Mouse (Mus musculus) limb, embryonic 14.5 days (tissue): ENCODE data around the gene Slc25a26. TPM values are rescaled to one million over a fixed set of nuclear protein-coding genes. Genes with fewer than 3 reads are reported as not detected.

ENCODE experiments used
- ATAC-seq: fragments of 200-750 bp; cut with Nextera tagmentation; 2 replicates; pipeline ENCODE4 v1.8.0; 2017; ENCODE audit warnings: low read depth, moderate number of reproducible peaks, moderate TSS enrichment; ENCODE audit not compliant: low FRiP score
- DNase-seq: peaks from one replicate; pipeline ENCODE4 v3.0.0-alpha.2; 2015; ENCODE audit warnings: low spot score
- H3K27ac ChIP-seq: fragments of 300-500 bp; sonication (generic); replicated peaks from 2 replicates; pipeline ENCODE4 v1.5.1; 2014; ENCODE audit warnings: low read depth, mild to moderate bottlenecking, low read length, moderate library complexity, mixed read lengths
- H3K27me3 ChIP-seq: fragments of 300-500 bp; sonication (generic); 2 replicates; pipeline ENCODE4 v1.6.1; 2014; ENCODE audit warnings: low read length, mixed read lengths; ENCODE audit not compliant: control insufficient read depth, insufficient read depth
- H3K36me3 ChIP-seq: fragments of 300-500 bp; sonication (generic); 2 replicates; pipeline ENCODE4 v1.6.1; 2014; ENCODE audit warnings: mild to moderate bottlenecking, low read length, moderate library complexity, mixed read lengths; ENCODE audit not compliant: control insufficient read depth, insufficient read depth
- H3K4me1 ChIP-seq: fragments of 300-500 bp; sonication (generic); 2 replicates; pipeline ENCODE4 v1.6.1; 2014; ENCODE audit warnings: antibody characterized with exemption, low read length, mixed read lengths; ENCODE audit not compliant: control insufficient read depth, insufficient read depth
- H3K4me2 ChIP-seq: fragments of 300-500 bp; sonication (generic); replicated peaks from 2 replicates; pipeline ENCODE4 v1.6.1; 2014; ENCODE audit warnings: low read depth, mild to moderate bottlenecking, low read length, moderate library complexity; ENCODE audit not compliant: severe bottlenecking
- H3K4me3 ChIP-seq: fragments of 300-500 bp; sonication (generic); replicated peaks from 2 replicates; pipeline ENCODE4 v1.5.1; 2014; ENCODE audit warnings: low read length
- H3K9ac ChIP-seq: fragments of 300-500 bp; sonication (generic); 2 replicates; pipeline ENCODE4 v1.6.1; 2014; ENCODE audit warnings: mild to moderate bottlenecking, low read depth, low read length, moderate library complexity; ENCODE audit not compliant: severe bottlenecking
- H3K9me3 ChIP-seq: fragments of 300-500 bp; sonication (generic); 2 replicates; pipeline ENCODE4 v1.6.1; 2016; ENCODE audit warnings: low read length; ENCODE audit not compliant: control insufficient read depth
- POLR2A ChIP-seq: fragments of 200-500 bp; IDR thresholded peaks from 2 replicates; pipeline ENCODE4 v1.8.0; 2012; ENCODE audit warnings: inconsistent platforms, mild to moderate bottlenecking, moderate library complexity, borderline replicate concordance; ENCODE audit not compliant: insufficient read depth, insufficient read length; ENCODE audit errors: extremely low read depth
- WGBS: fragments of 180-500 bp; shearing (Covaris S2); extraction: QIAGEN DNeasy Blood & Tissue Kit; methylation state at CpG from one replicate; pipeline ENCODE4 v1.1.7; 2014; 5-methylcytosine and 5-hydroxymethylcytosine counted together
- polyA plus RNA-seq, 2 experiments: library from polyadenylated mRNA; depleted of rRNA in 1 of 2; stranded (reverse) in 1 of 2; unstranded in 1 of 2; fragments of >200 nt; fragmentation: Nextera tagmentation in 1 of 2; extraction: Ambion mirVana in 1 of 2; gene quantifications; 2 replicates each; pipeline versions ENCODE4 v1.2.1 to v1.2.3; 2012 to 2014

Gene Slc25a26
- polyA plus RNA-seq, 2 experiments, result 7.1 to 9.3 TPM

DNA sequence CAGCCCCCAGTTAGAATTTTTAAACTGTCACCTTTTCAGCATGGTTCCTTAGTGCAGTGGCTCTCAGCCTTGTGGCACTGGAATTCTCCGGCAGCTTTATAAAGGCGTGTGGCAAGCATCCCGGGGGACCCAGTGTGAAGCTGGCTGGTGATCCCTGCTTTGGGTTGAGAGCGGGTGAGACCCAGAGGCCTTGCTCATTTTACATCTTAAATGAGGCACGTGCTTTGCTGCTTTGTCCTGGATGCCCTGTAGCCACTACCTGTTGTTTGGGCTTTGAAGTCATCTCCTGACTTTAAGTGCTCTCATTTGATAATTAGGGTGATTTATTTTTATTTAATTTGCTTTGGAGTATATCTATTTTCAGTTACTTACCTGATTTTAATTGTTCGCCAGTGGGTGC lies 7.8 kb downstream of the Slc25a26 start:
- TF ChIP-seq POLR2A, result no peak
- ATAC-seq (no peak), DNase-seq (no peak)
- no peak overlapping the region for H3K4me2 ChIP-seq
- WGBS, result 65% methylated on average over 6 of the region's 6 CpGs
- H3K27ac ChIP-seq, result no peak overlapping the region
- no peaks in the 10 kb centered on the region for H3K36me3 ChIP-seq
- H3K27me3 ChIP-seq, result no peaks in the 10 kb centered on the region
- H3K9me3 ChIP-seq, result no peaks in the 10 kb centered on the region
- H3K9ac ChIP-seq, result no peak overlapping the region
- H3K4me3 ChIP-seq, result no peak overlapping the region
- no peaks in the 10 kb centered on the region for H3K4me1 ChIP-seq

- Histone ChIP-seq H3K27ac (no peak overlapping the region), H3K4me1 (no peaks in the 10 kb centered on the region), H3K9ac (no peak overlapping the region), H3K4me2 (no peak overlapping the region), H3K36me3 (no peaks in the 10 kb centered on the region), H3K9me3 (no peaks in the 10 kb centered on the region), H3K4me3 (no peak overlapping the region), H3K27me3 (no peaks in the 10 kb centered on the region)
- TF ChIP-seq POLR2A, result no peak
- 54% methylated on average over 2 of the region's 2 CpGs for WGBS
- DNase-seq, result no peak
- no peak for ATAC-seq
Observed at GRCm38 (mm10) chr6:94508807-94509206, 8.7 kb downstream of the Slc25a26 start.

GRCm38 (mm10) chr6:94509220-94509619 lies 9.1 kb downstream of the Slc25a26 start:
- Histone ChIP-seq H3K9ac (no peak overlapping the region), H3K4me2 (no peak overlapping the region), H3K27ac (no peak overlapping the region), H3K4me1 (no peaks in the 10 kb centered on the region), H3K36me3 (no peaks in the 10 kb centered on the region), H3K9me3 (no peaks in the 10 kb centered on the region), H3K27me3 (no peaks in the 10 kb centered on the region), H3K4me3 (no peak overlapping the region)
- DNase-seq, result no peak
- no peak for ATAC-seq
- no peak for TF ChIP-seq POLR2A
- WGBS, result 88% methylated on average over 6 of the region's 6 CpGs

DNA sequence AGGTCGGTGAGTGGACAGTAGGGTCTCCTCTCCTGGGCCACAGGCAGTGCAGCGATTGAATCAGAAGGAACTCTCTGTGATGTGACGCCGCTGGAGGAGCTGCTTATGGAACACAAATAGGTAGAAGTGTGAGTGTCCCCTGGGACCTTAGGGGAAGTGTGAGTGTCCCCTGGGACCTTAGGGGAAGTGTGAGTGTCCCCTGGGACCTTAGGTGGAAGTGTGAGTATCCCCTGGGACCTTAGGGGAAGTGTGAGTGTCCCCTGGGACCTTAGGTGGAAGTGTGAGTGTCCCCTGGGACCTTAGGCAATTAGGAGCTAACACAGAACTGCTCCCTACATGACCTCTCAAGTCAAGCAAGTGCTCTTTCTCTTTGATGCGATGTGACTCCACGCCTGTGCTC lies 18.0 kb downstream of the Slc25a26 start:
- Histone ChIP-seq H3K4me2 (no peak overlapping the region), H3K27me3 (no peaks in the 10 kb centered on the region), H3K4me1 (no peaks in the 10 kb centered on the region), H3K36me3 (no peaks in the 10 kb centered on the region), H3K27ac (no peak overlapping the region), H3K4me3 (no peak overlapping the region), H3K9me3 (no peaks in the 10 kb centered on the region), H3K9ac (no peak overlapping the region)
- 91% methylated on average over 6 of the region's 6 CpGs for WGBS
- DNase-seq (no peak), ATAC-seq (no peak)
- no peak for TF ChIP-seq POLR2A

GRCm38 (mm10) chr6:94524335-94524734 lies 24.2 kb downstream of the Slc25a26 start:
- DNase-seq (peak; percentile 73), ATAC-seq (no peak)
- Histone ChIP-seq H3K4me1 (no peaks in the 10 kb centered on the region), H3K27me3 (no peaks in the 10 kb centered on the region), H3K4me3 (no peak overlapping the region), H3K36me3 (no peaks in the 10 kb centered on the region), H3K27ac (no peak overlapping the region), H3K9me3 (no peaks in the 10 kb centered on the region), H3K9ac (no peak overlapping the region), H3K4me2 (no peak overlapping the region)
- no peak for TF ChIP-seq POLR2A
- 37% methylated on average over 2 of the region's 2 CpGs for WGBS

- Histone ChIP-seq H3K4me1 (no peaks in the 10 kb centered on the region), H3K4me3 (no peak overlapping the region), H3K9me3 (no peaks in the 10 kb centered on the region), H3K36me3 (no peaks in the 10 kb centered on the region), H3K4me2 (no peak overlapping the region), H3K27ac (no peak overlapping the region), H3K9ac (no peak overlapping the region), H3K27me3 (no peaks in the 10 kb centered on the region)
- ATAC-seq (no peak), DNase-seq (no peak)
- no peak for TF ChIP-seq POLR2A
- WGBS, result 83% methylated on average over 7 of the region's 7 CpGs
Observed at GRCm38 (mm10) chr6:94530756-94531155, 30.6 kb downstream of the Slc25a26 start.
